Mouse (Mus musculus) lung, embryonic 14.5 days (tissue): ENCODE data around the gene Iqschfp. TPM values are rescaled to one million over a fixed set of nuclear protein-coding genes. Genes with fewer than 3 reads are reported as not detected.

Source experiments
- ATAC-seq: fragments of 200-750 bp; cut with Nextera tagmentation; 2 replicates; pipeline ENCODE4 v1.8.0; 2017; ENCODE audit warnings: mild to moderate bottlenecking, moderate TSS enrichment, moderate library complexity; ENCODE audit not compliant: insufficient read depth
- DNase-seq: peaks from one replicate; pipeline ENCODE4 v3.0.0-alpha.2; 2015
- H3K27ac ChIP-seq: fragments of 300-500 bp; sonication (generic); 2 replicates; pipeline ENCODE4 v1.5.1; 2014; ENCODE audit warnings: low read depth, mild to moderate bottlenecking, moderate library complexity
- H3K27me3 ChIP-seq: fragments of 300-500 bp; sonication (generic); 2 replicates; pipeline ENCODE4 v1.6.1; 2014; ENCODE audit warnings: low read length, control low read depth; ENCODE audit not compliant: insufficient read depth
- H3K36me3 ChIP-seq: fragments of 300-500 bp; sonication (generic); 2 replicates; pipeline ENCODE4 v1.6.1; 2014; ENCODE audit warnings: control low read depth; ENCODE audit not compliant: insufficient read depth
- H3K4me1 ChIP-seq: fragments of 300-500 bp; sonication (generic); 2 replicates; pipeline ENCODE4 v1.6.1; 2014; ENCODE audit warnings: antibody characterized with exemption, control low read depth; ENCODE audit not compliant: insufficient read depth
- H3K4me2 ChIP-seq: fragments of 300-500 bp; sonication (generic); 2 replicates; pipeline ENCODE4 v1.6.1; 2014; ENCODE audit warnings: mild to moderate bottlenecking
- H3K4me3 ChIP-seq: fragments of 300-500 bp; sonication (generic); 2 replicates; pipeline ENCODE4 v1.5.1; 2014; ENCODE audit warnings: low read depth, low read length
- H3K9ac ChIP-seq: fragments of 300-500 bp; sonication (generic); 2 replicates; pipeline ENCODE4 v1.6.1; 2014
- H3K9me3 ChIP-seq: fragments of 300-500 bp; sonication (generic); 2 replicates; pipeline ENCODE4 v1.6.1; 2016; ENCODE audit warnings: low read depth, low read length, control low read depth
- CTCF ChIP-seq: IDR thresholded peaks from 2 replicates; pipeline ENCODE4 v1.5.1; 2016; ENCODE audit warnings: antibody characterized with exemption, low read depth
- WGBS: fragments of 180-500 bp; shearing (Covaris S2); extraction: QIAGEN DNeasy Blood & Tissue Kit; methylation state at CpG from one replicate; pipeline ENCODE4 v1.1.7; 2014; 5-methylcytosine and 5-hydroxymethylcytosine counted together
- polyA plus RNA-seq: library from polyadenylated mRNA; unstranded; fragments of >200 nt; fragmentation: Nextera tagmentation; extraction: Ambion mirVana; gene quantifications from 2 replicates; pipeline ENCODE4 v1.2.1, GENCODE M21; 2014

The Iqschfp gene
- polyA plus RNA-seq, 1 experiment from 2014 or later, result not detected

DNA sequence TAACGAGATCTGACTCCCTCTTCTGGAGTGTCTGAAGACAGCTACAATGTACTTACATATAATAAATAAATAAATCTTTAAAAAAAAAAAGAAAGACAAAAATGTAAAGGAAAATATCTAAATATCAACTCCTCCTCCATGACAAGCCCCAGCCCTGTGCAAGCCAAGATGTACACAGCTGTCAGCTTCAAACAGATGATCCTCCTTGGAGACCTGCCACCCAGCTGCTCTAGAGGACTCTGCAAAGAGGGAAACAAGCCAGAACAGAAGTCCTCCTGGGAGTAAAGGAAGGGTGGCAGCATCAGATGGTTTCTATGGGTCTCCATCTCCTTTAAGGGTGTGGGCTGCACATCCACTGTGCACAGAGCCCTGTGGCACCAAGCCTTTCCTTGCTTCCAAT lies 480.9 kb downstream of the Iqschfp start:
- WGBS, result no CpG with 5 or more reads among the region's 1 CpGs
- Histone ChIP-seq H3K4me1 (no peaks in the 10 kb centered on the region), H3K27ac (no peak overlapping the region), H3K4me3 (no peak overlapping the region), H3K9me3 (no peaks in the 10 kb centered on the region), H3K27me3 (no peaks in the 10 kb centered on the region), H3K4me2 (no peak overlapping the region), H3K9ac (no peak overlapping the region), H3K36me3 (no peaks in the 10 kb centered on the region)
- peak; percentile 88; the same call in 1 of the 2 replicates for ATAC-seq
- peak; percentile 86 for DNase-seq
- no peak for TF ChIP-seq CTCF

DNA sequence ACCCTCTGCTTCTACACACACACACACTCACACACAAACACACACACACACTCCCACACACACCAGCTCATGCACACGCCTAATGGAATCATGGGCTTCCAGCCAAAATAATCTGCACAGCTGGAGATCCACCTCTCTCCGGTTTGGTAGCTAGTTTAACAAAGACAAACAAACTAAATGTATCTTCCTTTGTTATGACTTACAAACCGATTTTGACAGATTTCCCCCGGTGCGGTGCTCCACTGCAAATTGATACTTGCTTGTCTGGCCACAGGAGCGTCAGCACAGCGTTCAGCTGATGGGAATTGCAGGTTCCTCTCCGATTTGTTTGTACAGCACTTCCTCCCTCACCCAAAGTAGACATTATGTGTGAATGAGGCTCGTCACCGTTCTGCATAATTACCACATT lies 483.1 kb downstream of the Iqschfp start:
- DNase-seq (peak; percentile 55), ATAC-seq (no peak)
- no peak overlapping the region for H3K9ac ChIP-seq
- TF ChIP-seq CTCF, result no peak
- no peaks in the 10 kb centered on the region for H3K36me3 ChIP-seq
- H3K4me3 ChIP-seq, result no peak overlapping the region
- H3K4me2 ChIP-seq, result peak overlapping the region; percentile 28; the same call in 1 of the 2 replicates
- H3K27me3 ChIP-seq, result no peaks in the 10 kb centered on the region
- H3K4me1 ChIP-seq, result no peaks in the 10 kb centered on the region
- H3K27ac ChIP-seq, result no peak overlapping the region
- no peaks in the 10 kb centered on the region for H3K9me3 ChIP-seq
- 16% methylated on average over 10 of the region's 10 CpGs for WGBS

DNA sequence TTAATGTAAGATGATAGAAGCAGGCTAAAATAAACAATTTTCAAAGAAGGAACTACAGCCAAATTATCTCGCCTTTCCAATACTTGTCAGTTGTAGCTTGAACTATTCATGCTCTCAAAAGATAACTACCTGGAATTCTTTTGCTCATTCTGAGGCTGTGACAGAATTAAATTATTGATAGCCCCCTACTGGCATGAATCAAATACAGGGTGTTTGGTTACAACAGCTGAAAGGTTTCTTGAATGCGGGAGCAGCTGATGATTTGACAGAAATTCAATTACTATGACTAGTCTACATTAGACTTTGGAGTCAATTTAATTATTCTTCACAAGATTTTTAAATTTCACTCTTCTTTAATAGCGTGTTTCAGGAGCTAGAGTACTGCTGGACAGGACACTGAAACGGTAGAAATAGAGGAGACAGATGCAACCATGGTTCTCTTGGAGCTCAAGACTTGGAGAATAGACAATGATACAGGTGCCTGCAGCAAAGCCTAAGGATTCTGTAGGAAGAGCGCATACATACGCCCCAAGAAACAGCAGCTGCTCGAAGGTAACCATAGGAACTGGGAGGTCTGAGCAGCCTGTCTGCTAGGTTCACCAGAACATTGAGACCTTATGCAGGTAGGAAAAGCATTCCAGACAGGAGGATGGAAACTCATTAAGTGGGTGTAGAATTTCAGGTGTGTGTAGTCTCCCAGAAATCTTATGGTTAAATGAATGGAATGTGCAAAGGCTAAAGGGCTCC lies 485.6 kb downstream of the Iqschfp start:
- Histone ChIP-seq H3K36me3 (no peaks in the 10 kb centered on the region), H3K4me3 (no peak overlapping the region), H3K27ac (no peak overlapping the region), H3K9me3 (no peaks in the 10 kb centered on the region), H3K4me2 (no peak overlapping the region), H3K4me1 (no peaks in the 10 kb centered on the region), H3K9ac (no peak overlapping the region), H3K27me3 (no peaks in the 10 kb centered on the region)
- DNase-seq, result peak; percentile 24
- no peak for TF ChIP-seq CTCF
- no peak; the same call in 1 of the 2 replicates for ATAC-seq
- WGBS, result 52% methylated on average over 7 of the region's 7 CpGs

DNA sequence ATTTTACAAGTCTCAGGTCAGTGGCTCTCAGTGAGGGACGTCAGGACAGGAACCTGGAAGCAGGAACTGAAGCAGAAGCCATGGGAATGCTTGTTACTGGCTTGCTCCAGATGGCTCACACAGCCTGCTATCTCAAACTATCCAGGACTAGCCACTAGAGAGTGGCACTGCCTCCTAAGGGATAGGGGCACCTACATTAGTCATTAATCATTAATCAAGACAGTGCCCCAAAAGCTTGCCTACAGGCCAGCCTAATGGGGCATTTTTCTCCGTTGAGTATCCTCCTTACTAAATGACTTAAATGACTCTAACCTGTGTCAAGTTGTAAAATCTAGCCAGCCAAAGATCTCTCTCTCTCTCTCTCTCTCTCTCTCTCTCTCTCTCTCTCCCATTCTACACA lies 486.8 kb downstream of the Iqschfp start:
- TF ChIP-seq CTCF, result no peak
- Histone ChIP-seq H3K4me2 (no peak overlapping the region), H3K4me1 (no peaks in the 10 kb centered on the region), H3K9me3 (no peaks in the 10 kb centered on the region), H3K36me3 (no peaks in the 10 kb centered on the region), H3K9ac (no peak overlapping the region), H3K27me3 (no peaks in the 10 kb centered on the region), H3K4me3 (no peak overlapping the region), H3K27ac (no peak overlapping the region)
- no peak for DNase-seq
- WGBS, result 66% methylated on average over 2 of the region's 2 CpGs
- no peak for ATAC-seq

DNA sequence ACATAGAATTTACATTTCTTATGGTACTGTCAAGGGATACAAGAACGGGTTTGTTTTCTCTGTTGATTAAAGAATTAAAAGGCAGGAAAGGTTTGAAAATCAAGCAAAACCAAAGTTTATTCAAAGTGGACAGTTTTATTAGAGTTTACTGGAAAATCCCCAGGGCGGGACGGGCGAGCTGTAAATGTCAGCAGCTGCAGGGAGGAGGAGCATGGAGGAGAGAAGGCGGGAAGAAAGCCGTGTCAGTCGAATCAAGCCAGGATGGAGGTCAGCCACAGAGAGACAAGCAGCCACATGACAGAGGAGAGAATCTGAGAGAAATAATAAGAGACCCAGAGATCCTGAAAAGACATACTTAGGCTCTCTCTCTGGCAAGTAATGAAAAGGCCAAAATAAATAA lies 487.2 kb downstream of the Iqschfp start:
- no peak overlapping the region for H3K9ac ChIP-seq
- no peaks in the 10 kb centered on the region for H3K27me3 ChIP-seq
- ATAC-seq, result no peak
- H3K9me3 ChIP-seq, result no peaks in the 10 kb centered on the region
- 38% methylated on average over 7 of the region's 7 CpGs for WGBS
- H3K27ac ChIP-seq, result no peak overlapping the region
- DNase-seq, result peak; percentile 32
- H3K4me3 ChIP-seq, result no peak overlapping the region
- H3K4me2 ChIP-seq, result no peak overlapping the region
- no peaks in the 10 kb centered on the region for H3K36me3 ChIP-seq
- no peak for TF ChIP-seq CTCF
- no peaks in the 10 kb centered on the region for H3K4me1 ChIP-seq

DNA sequence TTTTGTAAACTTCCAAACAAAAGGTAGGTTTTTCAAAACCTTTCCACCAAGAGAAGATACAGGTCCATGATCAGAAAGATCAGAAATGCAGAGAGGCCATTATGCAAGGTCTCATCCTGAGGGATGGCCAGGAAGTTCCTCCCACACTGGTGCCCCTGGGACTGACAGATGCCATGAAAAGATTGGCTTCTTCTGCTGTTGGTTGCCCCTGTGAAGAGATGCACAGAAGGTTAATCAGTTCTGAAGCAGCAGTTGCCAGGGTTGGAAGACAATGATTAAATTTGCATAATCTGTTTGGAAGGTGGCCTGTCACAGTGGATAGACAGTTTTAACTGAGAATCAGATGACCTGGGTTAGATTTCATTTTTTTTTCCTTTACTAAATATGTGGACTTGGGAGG lies 491.6 kb downstream of the Iqschfp start:
- H3K36me3 ChIP-seq, result no peaks in the 10 kb centered on the region
- TF ChIP-seq CTCF, result no peak
- ATAC-seq, result no peak

DNA sequence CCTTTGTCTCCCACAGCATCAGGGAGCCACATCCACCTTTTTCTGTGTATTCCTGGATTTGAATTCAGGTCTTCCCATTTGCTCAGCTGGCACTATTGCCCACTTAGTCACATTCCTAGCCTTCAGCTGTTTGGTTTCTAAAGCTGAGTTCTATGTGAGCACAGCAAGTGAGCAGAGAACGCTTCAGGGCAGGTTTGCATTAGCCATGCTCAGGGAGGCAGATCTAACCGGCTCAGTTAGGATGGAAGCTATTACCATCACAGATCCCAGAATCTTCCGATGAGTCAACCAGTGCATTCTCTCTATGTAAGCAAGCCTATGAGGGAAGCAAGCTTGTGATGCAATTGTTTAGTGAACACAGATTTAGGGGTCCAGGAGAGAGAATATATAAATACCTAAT lies 493.5 kb downstream of the Iqschfp start:
- Histone ChIP-seq H3K4me3 (no peak overlapping the region), H3K9ac (no peak overlapping the region), H3K27me3 (no peaks in the 10 kb centered on the region), H3K4me2 (no peak overlapping the region), H3K36me3 (no peaks in the 10 kb centered on the region), H3K4me1 (no peaks in the 10 kb centered on the region), H3K9me3 (no peaks in the 10 kb centered on the region), H3K27ac (no peak overlapping the region)
- TF ChIP-seq CTCF, result no peak
- DNase-seq (no peak), ATAC-seq (no peak)
- 87% methylated on average over 3 of the region's 3 CpGs for WGBS

More for the DNA sequence above, 491.6 kb downstream of the Iqschfp start:
- Histone ChIP-seq H3K9ac (no peak overlapping the region), H3K4me2 (no peak overlapping the region), H3K4me3 (no peak overlapping the region), H3K9me3 (no peaks in the 10 kb centered on the region), H3K4me1 (no peaks in the 10 kb centered on the region), H3K27ac (no peak overlapping the region), H3K27me3 (no peaks in the 10 kb centered on the region)
- DNase-seq, result no peak
